Mouse (Mus musculus) layer of hippocampus, adult 18-20 months (tissue): ENCODE results near the gene Ints13. TPM values are rescaled to one million over a fixed set of nuclear protein-coding genes. Genes with fewer than 3 reads are reported as not detected.
A peak's percentile ranks its signal among the peaks of the same experiment; 100 is the strongest.
"Not testable (repeated sequence)": the region's sequence is repeated elsewhere in the genome, so short reads cannot be mapped to it uniquely, and the experiment has no call there.

ENCODE experiments used
- DNase-seq, 2 experiments: peaks; one replicate each; pipeline ENCODE4 v3.0.0; 2022; ENCODE audit warnings: low spot score in 2 of 2
- long read RNA-seq: library from polyadenylated mRNA; stranded (forward); transcript quantifications from one replicate; pipeline ENCODE4 v2.0.0, GENCODE M21; 2021
- total RNA-seq, 2 experiments: library from RNA; stranded (reverse); gene quantifications; 2 replicates each; pipeline ENCODE4 v1.2.3; 2021

Ints13 gene
- 10 to 100 TPM; 38.0 to 43.8 TPM for total RNA-seq
- long read RNA-seq, partial matches to known transcripts, result 4 of 34 reads
- long read RNA-seq, other reads (novel, unspliced or antisense), result 26 of 34 reads

DNA sequence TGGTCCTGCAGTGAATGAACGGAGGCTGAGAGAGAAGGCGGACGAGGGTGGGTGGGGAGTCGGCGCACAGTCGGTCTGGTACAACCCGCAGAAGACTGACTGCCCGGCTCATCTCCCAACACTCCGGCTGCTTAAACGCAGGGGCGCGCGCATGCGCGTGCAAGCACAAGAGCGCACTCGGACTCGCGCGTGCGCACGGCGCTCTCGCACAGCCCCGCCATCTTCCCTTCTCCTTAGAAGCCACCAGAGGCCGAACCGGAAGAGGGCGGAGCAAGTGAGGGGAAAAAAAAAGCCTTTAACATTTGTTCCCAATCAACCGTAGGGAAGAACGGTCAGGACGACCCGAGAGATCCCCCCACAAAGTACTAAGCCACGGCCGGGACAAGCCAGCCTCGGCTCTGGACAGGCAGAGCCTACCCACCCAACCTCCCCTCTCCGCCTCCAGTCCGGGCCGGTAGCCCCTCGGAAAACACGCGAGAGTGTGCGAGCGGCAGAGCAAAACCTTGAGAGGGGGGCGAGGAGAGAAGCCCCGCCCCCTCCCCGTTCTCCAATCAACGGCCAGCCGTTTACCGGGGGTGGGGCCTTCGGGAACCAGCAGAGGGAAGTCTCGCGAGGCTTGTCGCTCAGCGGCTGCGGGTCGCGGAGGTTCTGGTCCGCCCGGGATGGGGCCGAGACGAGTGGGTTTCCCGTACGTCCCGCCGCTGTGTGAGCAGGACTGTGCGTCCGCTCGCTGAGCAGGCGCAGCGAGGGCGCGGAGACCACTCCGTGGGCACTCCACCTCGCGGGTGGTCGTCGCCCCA, at the start of gene Ints13:
TSS of gene Ints13 (minus strand) at position 526 of the 800 bp plus-strand sequence.
- DNase-seq, result peak; percentile 95 to 98

DNA sequence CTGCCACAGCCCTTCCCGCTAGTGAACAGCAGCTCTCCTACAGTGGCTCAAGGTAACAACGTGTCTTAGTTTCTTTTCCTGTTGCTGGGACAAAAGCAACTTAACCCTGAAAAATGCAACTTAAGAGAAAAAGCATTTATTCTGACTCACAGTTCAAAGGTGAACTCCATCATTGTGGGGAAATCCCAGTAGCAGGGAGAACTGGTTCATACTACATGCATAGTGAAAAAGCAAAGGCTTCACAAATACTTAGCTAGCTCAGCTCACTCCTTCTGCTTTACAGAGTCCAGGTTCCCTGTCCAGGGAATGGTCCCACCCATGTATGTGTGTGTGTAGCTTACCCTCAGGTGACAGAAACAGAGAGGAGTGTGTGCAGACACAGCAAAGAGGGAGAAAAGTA, 39.0 kb upstream of the Ints13 start:
- no peak for DNase-seq

DNA sequence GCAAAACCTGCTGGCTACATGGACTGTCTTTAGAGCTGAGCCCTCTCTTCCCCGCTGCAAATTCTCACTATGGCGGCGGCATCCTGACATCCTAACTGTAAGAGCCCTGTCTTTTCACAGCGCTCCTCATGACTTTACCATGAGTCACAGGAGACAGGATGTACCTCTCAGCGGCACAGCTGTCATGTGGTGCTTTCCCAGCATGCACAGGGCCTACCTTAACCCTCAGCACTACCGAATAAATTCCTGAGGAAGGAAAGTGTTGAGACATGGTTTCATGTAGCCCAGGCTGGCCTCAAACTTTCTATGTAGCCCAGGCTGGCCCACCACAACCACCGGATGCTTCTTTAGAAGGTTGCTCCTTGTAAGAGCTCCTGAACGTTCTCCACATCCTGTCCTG, 38.3 kb upstream of the Ints13 start:
- DNase-seq, result no peak

- DNase-seq, result no peak
Measured at GRCm38 (mm10) chr6:146614541-146614940, 36.9 kb upstream of the Ints13 start.

DNA sequence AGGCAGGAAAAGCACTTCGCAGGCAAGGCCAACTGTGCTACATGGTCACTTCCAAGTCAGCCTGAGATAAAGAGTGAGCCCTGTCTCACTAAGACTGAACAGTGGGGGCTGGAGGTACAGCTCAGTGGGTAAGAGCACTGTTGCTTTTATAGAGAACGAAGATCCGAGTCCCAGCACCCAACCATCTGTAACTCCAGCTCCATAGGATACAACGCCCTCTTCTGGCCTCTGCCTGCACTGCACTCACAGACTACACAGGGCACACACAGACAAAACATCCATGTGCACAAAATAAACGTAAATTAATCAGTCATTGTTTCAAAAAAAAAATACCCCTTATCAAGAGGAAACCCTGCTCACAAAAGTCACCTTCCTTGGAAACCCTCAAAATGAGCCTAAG, 36.3 kb upstream of the Ints13 start:
- DNase-seq, result no peak

- DNase-seq, result no peak
Measured at GRCm38 (mm10) chr6:146612736-146613135, 35.1 kb upstream of the Ints13 start.

GRCm38 (mm10) chr6:146611897-146612296, 34.3 kb upstream of the Ints13 start:
- no peak for DNase-seq

GRCm38 (mm10) chr6:146611385-146611784, 33.8 kb upstream of the Ints13 start:
- peak in 1 of 2 experiments; percentile 36 for DNase-seq

- DNase-seq, result no peak
Measured at GRCm38 (mm10) chr6:146603651-146604050, 26.0 kb upstream of the Ints13 start.

DNA sequence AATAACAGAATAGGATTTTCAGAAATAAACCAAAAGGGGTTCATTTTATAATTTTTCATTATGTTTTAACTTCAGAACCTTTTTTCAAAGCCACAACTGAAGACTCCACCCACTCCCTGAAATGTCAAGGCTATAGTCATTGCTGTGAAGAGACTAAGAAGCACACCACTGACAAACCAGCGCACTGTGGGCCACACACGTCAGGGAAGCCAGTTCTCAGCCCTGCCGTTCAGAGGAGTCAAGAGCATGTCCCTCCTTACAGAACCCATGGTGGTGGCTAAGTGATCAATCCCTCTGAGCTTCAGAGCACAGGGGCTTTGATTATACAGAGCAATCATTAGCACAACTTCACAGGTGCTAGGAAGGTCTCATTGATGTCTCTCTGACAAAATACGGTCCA, 25.0 kb upstream of the Ints13 start:
- DNase-seq, result no peak

- DNase-seq, result no peak
Measured at GRCm38 (mm10) chr6:146585134-146585533, 7.5 kb upstream of the Ints13 start.

DNA sequence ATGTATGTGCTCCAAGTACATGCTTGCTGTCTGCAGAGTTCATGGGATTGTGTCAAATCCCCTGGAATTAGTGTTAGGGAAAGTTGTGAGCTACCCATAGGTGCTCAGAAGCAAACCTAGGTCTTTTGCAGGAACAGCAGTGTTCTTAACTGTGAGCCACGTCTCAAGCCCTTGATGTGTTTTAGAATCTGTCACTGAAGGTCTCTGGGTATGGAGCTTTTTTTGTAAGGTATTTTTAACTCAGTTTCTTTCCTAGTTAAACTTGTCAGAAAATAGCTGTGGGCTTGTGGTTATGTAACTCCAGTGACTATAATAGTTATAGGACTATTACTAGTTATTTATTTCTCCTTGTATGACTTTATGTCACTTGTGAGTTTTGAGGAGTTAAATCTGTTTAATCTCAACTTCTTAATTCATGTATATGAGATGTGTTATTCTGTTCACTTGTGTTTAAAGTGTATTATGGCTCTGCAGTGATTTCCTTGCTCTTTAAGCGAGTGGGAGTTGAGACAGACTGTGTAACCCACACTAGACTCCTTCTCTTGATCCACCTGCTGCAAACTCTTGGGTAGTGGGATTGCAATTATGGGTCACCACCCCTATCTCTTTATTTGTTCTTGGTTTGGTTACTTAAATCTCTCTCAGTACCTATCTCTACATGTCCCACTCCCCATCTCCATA, 5.9 kb upstream of the Ints13 start:
- no peak for DNase-seq

- peak; percentile 37 to 71 for DNase-seq
Measured at GRCm38 (mm10) chr6:146580381-146580926, 2.8 kb upstream of the Ints13 start.

GRCm38 (mm10) chr6:146578586-146578985, 951 bp upstream of the Ints13 start:
- DNase-seq, result peak in 1 of 2 experiments; percentile 52

DNA sequence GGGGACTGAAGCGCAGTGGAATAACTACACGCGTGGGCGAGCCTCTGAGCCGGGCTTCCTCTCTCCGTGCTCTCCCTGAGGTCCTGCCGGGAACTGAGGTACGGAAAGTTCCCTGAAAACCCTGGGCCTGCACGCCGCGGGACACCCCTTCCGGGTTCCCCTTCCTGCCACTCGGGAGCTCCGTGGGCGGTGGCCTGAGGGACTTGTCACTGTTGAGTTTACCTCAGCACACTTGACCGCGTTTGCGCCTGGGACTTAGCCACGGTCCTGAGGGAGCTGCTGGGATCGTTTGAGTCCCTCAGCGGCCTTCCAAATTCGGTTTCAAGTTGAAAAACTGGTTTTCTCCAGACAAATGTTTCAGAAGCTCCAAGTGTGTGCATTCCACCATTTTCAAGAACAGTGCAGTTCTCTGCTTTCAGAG, 486 bp upstream of the Ints13 start:
- no peak for DNase-seq

- no peak for DNase-seq
Measured at GRCm38 (mm10) chr6:146576903-146577302, 732 bp downstream of the Ints13 start, which contains the start of gene Fgfr1op2. Fgfr1op2 (plus strand) TSS chr6:146577203.

DNA sequence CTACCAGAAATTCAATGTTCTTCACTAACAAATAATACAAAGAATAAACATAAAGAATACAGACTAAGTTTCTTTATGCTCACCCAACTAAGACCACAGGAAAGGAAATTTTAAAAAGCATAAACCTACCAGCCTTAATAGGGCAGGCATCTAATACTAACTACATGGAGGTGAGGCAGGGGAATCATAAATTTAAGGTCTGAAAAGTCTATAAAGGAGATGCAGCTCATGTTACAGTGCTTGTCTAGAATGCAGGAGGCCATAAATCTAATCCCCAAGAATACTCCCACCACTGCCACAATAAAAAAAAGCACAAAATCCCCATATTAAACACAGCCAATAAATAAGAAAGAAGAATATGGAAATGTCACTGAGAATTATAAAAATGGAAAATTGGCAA, 5.6 kb downstream of the Ints13 start:
- no peak for DNase-seq

- not testable (repeated sequence) for DNase-seq
Measured at GRCm38 (mm10) chr6:146562461-146562860, 15.2 kb downstream of the Ints13 start.

DNA sequence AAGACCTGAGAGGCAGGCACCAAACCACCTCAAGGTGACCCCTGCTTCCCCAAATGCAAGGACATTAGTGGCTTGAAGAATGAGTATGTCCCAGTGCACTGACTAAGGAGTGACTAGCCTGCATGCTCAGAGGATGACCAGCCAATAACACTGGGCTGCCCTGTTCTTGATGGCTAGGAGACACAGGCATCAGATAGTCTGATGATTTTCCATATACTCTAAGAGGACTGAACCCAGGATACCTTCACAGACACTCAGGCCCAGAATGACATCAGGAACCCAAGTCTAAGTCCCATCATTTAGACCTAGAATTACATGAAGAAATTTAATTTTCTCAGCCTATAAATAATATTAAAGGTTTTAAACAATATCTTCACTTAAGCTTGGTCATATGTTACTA, 26.3 kb downstream of the Ints13 start:
- DNase-seq, result no peak

- DNase-seq, result no peak
Measured at GRCm38 (mm10) chr6:146550421-146550820, 27.2 kb downstream of the Ints13 start.

DNA sequence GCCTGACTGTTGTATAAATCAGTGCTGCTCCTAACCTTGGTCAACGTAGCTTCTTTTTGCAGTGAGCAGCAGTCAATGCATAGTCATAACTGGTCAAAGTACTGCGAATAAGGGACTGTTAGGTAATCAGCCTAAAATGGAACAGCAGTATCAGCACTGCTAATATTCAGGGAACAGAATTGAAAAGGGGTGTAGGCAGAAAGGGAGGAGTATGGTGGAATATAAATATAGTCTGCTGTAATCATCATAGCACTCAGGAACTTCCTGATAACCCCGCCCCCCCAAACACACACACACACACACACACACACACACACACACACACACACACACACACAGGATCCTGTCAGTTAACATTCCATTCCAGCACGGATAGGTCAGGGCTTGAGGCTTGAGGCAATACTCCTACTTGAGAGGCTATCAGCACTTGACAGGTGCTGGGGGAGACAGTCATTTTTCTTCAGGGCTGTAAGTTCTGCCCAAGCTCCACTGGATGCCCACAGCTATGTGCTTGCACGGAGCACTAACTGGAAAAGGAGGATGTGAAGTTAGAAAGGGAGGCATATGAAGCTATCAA, 32.3 kb downstream of the Ints13 start:
- no peak for DNase-seq

DNA sequence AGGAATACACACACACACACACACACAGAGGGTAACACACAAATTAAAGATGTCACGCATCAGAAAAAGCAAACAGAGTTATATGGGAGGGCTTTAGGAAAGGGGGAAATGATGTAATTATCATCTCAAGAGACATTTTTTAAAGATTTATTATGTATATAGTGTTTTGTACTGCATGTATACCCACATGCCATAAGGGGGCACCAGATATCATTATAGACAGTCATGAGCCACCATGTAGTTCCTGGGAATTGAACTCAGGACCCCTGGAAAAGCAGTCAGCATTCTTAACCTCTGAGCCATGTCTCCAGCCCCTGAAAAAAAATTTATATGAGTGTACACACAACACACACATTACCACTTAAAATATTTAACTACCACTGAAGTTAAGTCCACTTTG, 33.0 kb downstream of the Ints13 start:
- DNase-seq, result no peak
